Mouse (Mus musculus): ENCODE measurements around the gene Chrnb2.

DNA sequence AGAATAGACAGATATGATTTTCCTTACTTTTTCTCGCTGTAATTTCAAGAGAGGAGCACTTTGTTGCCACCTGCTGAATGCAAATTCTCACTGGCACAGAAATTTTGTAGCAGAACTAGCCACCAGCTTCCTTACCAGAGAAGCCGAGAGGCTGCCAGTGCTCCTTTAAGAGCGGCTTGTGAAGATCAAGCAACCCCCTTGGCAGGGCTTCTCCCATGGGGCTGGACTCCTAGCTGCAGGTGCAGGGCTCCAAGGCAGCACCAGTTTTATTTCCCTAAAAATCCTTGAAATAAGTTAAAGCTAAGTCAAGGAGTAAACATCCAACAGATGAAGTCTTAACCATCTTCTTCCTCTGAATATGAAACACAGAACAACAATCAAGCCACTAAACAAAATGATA is 47.7 kb upstream of the Chrnb2 start:
- no peak for TF ChIP-seq CTCF (IDR thresholded peaks at IDR 0.05; ENCODE audit: insufficient read depth, low read length)
- TF ChIP-seq POLR2A (IDR thresholded peaks at IDR 0.05; ENCODE audit: borderline replicate concordance, extremely low read depth, low read depth, low read length): no peak

Measured in lung, adult 2 months (tissue).